Mouse (Mus musculus): ENCODE data around the gene Srd5a3.

GRCm38 (mm10) chr5:76137586-76137985 is 2.5 kb upstream of the Srd5a3 start:
- no peak for TF ChIP-seq POLR2A (IDR thresholded peaks at IDR 0.05; ENCODE audit: insufficient read length, low read depth)
- no peak for TF ChIP-seq CEBPB (IDR thresholded peaks at IDR 0.05; ENCODE audit: insufficient read depth, poor library complexity, severe bottlenecking)
- no peak for TF ChIP-seq E2F4 (IDR thresholded peaks at IDR 0.05; ENCODE audit: insufficient read depth)
- TF ChIP-seq MYOD1 (IDR thresholded peaks at IDR 0.05; ENCODE audit: control insufficient read depth in 1 of 3, insufficient read length in 2 of 3, low read depth in 2 of 3): no peak
- no peak for TF ChIP-seq TCF12 (IDR thresholded peaks at IDR 0.05; ENCODE audit: insufficient read depth, poor library complexity, severe bottlenecking)
- TF ChIP-seq SRF (IDR thresholded peaks at IDR 0.05; ENCODE audit: control insufficient read depth, insufficient read length, low read depth): no peak
- TF ChIP-seq REST (IDR thresholded peaks at IDR 0.05; ENCODE audit: insufficient read depth, insufficient read length): no peak
- no peak for TF ChIP-seq POLR2AphosphoS2 (IDR thresholded peaks at IDR 0.05; ENCODE audit: insufficient read length, low read depth)
- TF ChIP-seq USF1 (IDR thresholded peaks at IDR 0.05; ENCODE audit: low read depth): no peak
- TF ChIP-seq MAX (IDR thresholded peaks at IDR 0.05; ENCODE audit: low read depth): no peak
- no peak for TF ChIP-seq MYOG (IDR thresholded peaks at IDR 0.05; ENCODE audit: control insufficient read depth in 1 of 3, insufficient read depth in 1 of 3, insufficient read length in 2 of 3, low read depth in 2 of 3)

Data from myocyte (in vitro differentiated cells).